Mouse (Mus musculus) c-Kit-positive CD71-positive TER-119-positive erythroid progenitor cells, embryonic 14.5 days (primary cell): ENCODE measurements at regions not wholly inside any gene's neighbourhood (a gene's known extent, or its start where the extent isn't known, plus 50 kb on each side); places are given as distances from the start of the nearest gene placed in this dataset.

ENCODE experiments used
- DNase-seq: peaks from one replicate; pipeline ENCODE4 v3.0.0-alpha.2; 2013; ENCODE audit warnings: low spot score

- DNase-seq: no peak
Observed at GRCm38 (mm10) chr10:21446641-21447040, 69.5 kb downstream of the Aldh8a1 start.

DNA sequence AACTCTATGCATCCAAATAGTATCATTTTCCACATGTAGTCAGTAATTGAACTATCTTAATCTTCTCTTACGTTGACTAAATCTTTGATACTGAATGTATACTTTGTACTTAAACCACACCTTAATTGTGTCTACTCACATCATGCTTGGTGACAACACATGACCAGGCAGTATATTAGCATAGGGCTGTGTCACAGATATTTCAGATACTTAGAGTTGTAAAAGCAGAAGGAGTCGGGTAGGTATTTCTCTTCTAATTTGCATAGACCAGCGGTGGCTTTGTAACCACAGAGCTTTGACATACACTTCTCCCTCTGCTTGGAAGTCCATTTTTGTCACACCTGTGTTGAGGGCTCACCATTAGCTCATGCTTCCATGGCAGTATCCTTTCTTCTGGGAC, 71.0 kb downstream of the Aldh8a1 start:
- DNase-seq: no peak

- no peak for DNase-seq
Observed at GRCm38 (mm10) chr10:21448942-21449341, 71.9 kb downstream of the Aldh8a1 start.

DNA sequence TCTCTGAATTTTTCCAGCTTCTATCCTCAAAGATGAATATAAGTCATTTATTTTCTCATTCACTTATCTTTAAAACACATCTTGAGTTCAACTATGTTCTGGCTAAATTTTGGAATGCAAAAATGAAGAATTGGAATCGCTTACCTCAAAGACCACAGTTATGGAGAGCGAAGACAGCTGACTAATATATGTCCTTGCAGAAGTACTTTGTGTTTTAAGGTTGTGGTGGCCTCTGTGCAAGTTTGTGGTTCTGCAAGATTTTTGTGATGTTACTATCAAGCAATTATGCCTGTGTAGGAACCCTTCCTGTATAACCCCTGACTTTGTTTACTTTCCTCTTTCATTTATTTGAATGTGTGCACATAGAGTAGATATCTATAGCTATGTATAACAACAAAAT, 75.5 kb downstream of the Aldh8a1 start:
- no peak for DNase-seq

DNA sequence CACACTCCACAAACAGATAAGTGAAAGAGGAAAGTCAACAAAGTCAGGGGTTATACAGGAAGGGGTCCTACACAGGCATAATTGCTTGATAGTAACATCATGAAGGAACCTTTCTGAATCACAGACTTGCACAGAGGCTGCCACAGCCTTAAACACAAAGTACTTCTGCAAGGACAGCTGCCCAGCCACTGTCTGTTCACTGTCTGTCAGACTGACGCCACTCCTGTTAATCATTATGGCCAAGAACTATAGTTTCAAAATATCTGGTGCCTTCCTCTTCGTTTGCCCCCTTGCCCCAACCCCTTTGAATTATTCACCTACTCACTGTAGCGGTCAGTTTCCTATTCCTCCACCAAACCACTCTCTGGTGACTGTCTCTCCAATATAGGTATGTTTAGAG, 76.4 kb downstream of the Aldh8a1 start:
- no peak for DNase-seq

- no peak for DNase-seq
Observed at GRCm38 (mm10) chr10:21454153-21454552, 77.1 kb downstream of the Aldh8a1 start.

DNA sequence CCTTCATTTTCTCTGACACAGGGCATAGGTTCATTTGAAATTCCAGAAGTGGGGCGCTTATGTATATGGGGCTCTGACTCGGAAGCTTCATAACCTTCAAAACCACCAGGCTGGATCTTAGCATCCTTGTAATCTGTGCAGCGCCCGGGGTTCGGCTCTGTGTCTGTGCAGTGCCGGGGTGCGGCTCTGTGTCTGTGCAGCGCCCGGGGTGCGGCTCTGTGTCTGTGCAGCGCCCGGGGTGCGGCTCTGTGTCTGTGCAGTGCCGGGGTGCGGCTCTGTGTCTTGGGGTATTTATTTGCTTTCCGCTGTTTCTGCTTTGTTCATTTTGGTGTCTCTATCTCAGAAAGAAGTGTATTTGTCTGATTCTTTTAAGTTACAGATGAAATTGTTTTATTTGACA, 77.7 kb downstream of the Aldh8a1 start:
- no peak for DNase-seq

- DNase-seq: no peak
Observed at GRCm38 (mm10) chr10:21455863-21456262, 78.8 kb downstream of the Aldh8a1 start.

DNA sequence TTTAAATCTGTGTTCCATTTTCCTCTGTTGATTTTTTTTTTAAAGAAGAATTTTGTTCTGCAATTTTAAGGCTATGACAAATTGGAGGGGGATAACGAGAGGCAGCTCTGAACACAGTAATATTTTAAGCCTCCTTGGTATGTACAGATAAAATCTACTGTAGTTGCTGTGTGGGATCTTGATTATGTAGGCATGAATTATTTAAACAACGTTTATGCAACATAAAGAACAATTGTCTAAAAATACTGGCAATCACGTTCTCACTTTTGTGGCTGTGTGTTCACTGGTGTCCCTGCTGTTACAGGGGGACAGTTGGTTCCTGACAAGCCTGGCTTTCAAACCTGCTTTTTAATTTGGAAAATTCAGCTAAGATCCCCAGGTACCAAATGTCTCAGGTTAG, 79.3 kb downstream of the Aldh8a1 start:
- no peak for DNase-seq

- no peak for DNase-seq
Observed at GRCm38 (mm10) chr10:21456991-21457390, 79.9 kb downstream of the Aldh8a1 start.

GRCm38 (mm10) chr10:21458608-21459007, 81.5 kb downstream of the Aldh8a1 start:
- DNase-seq: no peak

- no peak for DNase-seq
Observed at GRCm38 (mm10) chr10:21460062-21460461, 83.0 kb downstream of the Aldh8a1 start.

GRCm38 (mm10) chr10:21462915-21463314, 85.8 kb downstream of the Aldh8a1 start:
- no peak for DNase-seq

DNA sequence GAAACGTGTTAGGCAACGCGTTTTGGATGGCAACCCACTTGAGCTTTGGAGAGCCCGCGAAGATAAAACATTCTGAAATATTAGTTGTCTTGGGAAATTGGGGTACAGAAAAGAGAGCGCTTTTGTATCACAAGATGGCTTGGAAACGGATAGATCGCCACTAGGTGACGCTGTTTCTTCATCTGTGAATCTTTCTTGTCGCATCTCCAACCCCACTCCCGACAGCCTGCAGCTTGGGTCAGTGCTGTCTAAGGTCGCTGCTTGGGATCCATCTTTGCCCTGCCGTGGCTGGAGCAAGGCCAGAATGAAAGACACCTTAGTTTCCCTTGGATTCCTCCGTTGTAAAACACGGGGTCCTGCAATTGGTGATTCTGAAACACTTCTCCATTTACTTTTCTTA, 88.3 kb downstream of the Aldh8a1 start:
- DNase-seq: peak; percentile 59

GRCm38 (mm10) chr10:21465806-21466377, 88.8 kb downstream of the Aldh8a1 start:
- no peak for DNase-seq

GRCm38 (mm10) chr10:21467425-21468085, 90.5 kb downstream of the Aldh8a1 start:
- DNase-seq: no peak

- no peak for DNase-seq
Observed at GRCm38 (mm10) chr10:21468421-21468820, 91.3 kb downstream of the Aldh8a1 start.

DNA sequence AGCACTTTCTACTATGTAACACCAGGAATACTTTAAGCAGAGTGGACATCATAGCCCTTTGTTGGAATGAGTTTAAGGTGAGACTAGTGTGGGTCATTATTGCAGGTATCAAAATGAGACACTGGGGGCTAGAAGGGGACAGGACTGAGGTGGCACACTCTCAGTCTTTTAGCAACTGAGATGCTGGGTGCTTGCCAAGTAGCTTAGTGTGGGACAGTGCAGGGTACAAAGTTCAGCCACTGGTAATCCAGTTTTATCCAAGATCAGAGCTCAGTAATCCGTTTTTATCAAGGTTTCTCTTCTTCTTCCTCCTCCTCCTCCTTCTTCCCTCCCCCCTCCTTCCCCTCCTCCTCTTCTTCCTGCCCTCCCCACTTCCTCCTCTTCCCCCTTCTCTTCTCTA, 92.9 kb downstream of the Aldh8a1 start:
- DNase-seq: no peak

- no peak for DNase-seq
Observed at GRCm38 (mm10) chr10:21470589-21470988, 93.5 kb downstream of the Aldh8a1 start.

DNA sequence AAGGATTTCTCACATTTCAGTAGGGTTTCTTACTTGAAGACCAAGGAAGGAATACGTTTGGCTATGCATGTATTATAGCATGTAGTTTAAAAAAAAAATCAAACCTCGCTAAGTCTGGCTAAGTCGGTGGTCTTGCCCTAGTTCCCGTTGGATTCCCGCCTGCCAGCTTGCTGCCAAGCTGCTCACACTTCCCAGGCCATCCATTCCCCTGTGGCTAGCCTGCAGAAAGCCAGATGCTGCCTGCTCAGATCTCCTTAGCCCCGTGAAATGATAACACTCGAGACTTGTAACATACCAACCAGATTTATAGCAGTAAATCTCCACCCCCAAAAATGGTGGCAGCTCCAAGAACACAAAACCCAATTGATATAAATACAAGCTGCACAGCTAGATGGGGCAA, 97.2 kb downstream of the Aldh8a1 start:
- no peak for DNase-seq

- DNase-seq: no peak
Observed at GRCm38 (mm10) chr10:21478004-21478403, 100.9 kb downstream of the Aldh8a1 start.

DNA sequence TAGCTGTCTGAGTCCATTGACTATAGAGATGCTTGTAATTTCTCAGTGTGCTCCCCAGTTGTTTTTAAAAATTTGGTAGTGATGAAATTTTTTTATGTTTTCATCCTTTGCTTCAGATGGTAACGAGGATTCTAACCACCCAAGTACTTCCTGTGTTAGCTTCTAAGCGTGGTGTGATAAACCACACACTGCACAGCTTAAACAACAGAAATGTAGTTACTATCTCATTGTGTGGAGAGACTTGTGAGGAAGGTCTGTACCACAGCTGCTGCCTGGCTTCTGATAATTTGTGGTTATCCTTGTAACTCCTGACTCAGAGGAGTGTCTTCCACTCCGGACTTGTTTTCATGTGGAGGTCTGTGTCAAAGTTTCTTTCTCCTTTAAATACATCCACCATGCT, 102.3 kb downstream of the Aldh8a1 start:
- DNase-seq: no peak

DNA sequence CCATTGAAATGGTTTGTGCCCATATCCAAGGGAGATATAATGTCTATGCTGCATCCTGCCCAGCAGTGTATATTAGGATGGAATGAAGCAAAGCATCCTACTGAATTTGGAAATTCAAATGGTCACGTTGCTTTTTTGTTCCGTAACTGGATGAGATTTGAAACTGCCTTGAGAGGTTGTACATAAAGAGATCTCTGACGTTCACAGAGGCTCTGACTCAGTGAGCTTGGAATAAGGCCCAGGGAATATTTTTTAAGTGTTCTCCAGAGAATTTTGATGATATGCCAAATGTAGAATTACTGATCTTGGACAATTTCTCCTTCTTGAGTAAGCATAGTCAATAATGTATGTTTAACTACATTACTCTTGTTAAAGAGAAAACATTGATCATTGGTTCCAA, 104.2 kb downstream of the Aldh8a1 start:
- no peak for DNase-seq

DNA sequence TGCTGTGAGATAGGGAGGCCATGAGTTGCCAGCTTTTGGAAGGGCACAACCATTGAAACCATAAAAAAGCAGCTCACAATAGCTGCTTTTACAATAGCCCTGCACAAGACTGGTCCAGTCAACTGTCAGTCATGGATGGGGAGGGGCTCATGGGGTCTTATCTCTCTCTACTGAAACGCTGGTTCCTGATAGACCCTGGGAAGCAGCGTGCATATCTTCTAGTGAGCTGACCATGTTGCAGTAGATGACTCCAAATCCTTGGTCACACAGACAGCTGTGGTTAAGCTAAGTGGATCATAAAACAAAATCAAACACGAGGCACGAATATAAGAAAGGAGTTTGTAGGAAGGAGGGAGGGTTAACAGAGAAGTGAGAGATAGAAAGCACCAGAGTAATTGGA, 105.0 kb downstream of the Aldh8a1 start:
- no peak for DNase-seq
